In the genomic region with DNA sequence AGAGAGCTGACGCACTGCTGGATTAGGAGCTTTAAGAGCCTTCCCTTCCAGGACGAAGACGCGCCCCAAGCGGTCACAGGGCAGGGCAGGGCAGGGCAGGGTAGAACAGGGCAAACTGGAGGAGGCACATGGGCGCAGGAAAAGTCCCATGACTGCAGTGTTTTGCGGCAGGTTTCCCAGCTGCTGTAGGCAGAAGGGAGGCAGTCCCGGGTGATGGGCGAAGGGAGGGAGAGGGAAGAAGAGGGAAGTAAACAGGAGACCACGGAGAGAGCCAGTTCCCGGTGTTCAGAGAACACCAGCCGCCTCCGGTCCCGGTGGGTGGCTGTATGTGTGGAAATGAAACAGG, we compare ENCODE assay signal across 8 mouse cellular contexts. TPM values are rescaled to one million over a fixed set of nuclear protein-coding genes. Genes with fewer than 3 reads are reported as not detected.
A peak's percentile ranks its signal among the peaks of the same experiment; 100 is the strongest.
DNase-seq lines count a peak whose midpoint lies in the region; ATAC-seq and TF ChIP-seq lines count a peak whose summit lies in the region.

No protein-coding gene starts in this region.

- peak overlapping the region; percentile 100 for H3K27ac ChIP-seq in gastrocnemius, adult 2 months
- H3K27ac ChIP-seq in hindbrain, embryonic 13.5 days, result no peak overlapping the region

- no peak overlapping the region for H3K9ac ChIP-seq in hindbrain, embryonic 13.5 days

- H3K4me3 ChIP-seq in gastrocnemius, adult 2 months, result peak overlapping the region; percentile 78
- peak overlapping the region; percentile 43 for H3K4me3 ChIP-seq in hindbrain, embryonic 13.5 days

- no peaks in the 10 kb centered on the region for H3K36me3 ChIP-seq in hindbrain, embryonic 13.5 days

- H3K4me1 ChIP-seq in hindbrain, embryonic 13.5 days (replicated peaks), result peaks cover 37% of the 10 kb centered on the region

- peak overlapping the region; percentile 93 for H3K4me2 ChIP-seq in hindbrain, embryonic 13.5 days

- 1% methylated on average over 14 of the region's 14 CpGs for WGBS in hindbrain, embryonic 13.5 days

- intact Hi-C loops in gastrocnemius, adult 2 months (cut with DNase I), result loop anchor here (1.0 to 5.0 kb wide), 3 partner anchors 77 to 217 kb away; no protein-coding TSS in a partner anchor

- TF ChIP-seq CTCF in gastrocnemius, adult 2 months (IDR thresholded peaks at IDR 0.05), result peak; percentile 51

- H3K9me3 ChIP-seq in hindbrain, embryonic 13.5 days, result no peaks in the 10 kb centered on the region

- peak; percentile 89 to 96 for DNase-seq in adrenal gland, adult (ENCODE audit: inconsistent age in 2 of 2, low spot score in 1 of 2)
- DNase-seq in cerebellum, postnatal 14 days, result peak; percentile 90 to 92
- peak; percentile 95 for DNase-seq in gastrocnemius, adult 2 months
- peak; percentile 76 for DNase-seq in left cerebral cortex, adult 11 months (ENCODE audit: low spot score)
- DNase-seq in lung, postnatal 25 days (ENCODE audit: low spot score), result peak; percentile 94
- peak; percentile 51 for DNase-seq in retina, embryonic 14.5 days (ENCODE audit: low spot score)
- no peak for DNase-seq in c-Kit-positive CD71-positive TER-119-positive erythroid progenitor cells, embryonic 14.5 days (ENCODE audit: low spot score)

- H3K27me3 ChIP-seq in hindbrain, embryonic 13.5 days, result peaks cover 68% of the 10 kb centered on the region

- peak; percentile 17; the same call in 1 of the 2 replicates for ATAC-seq in hindbrain, embryonic 13.5 days (ENCODE audit: low FRiP score)

RNA-seq across cellular contexts. Expression of a gene that starts 7.0 kb away (rescaled TPM):
- total RNA-seq in gastrocnemius, adult 2 months (2021), result 100 to 1,000 TPM; 144 to 162 TPM
- polyA plus RNA-seq in hindbrain, embryonic 13.5 days (2015; fragmentation: Nextera tagmentation; extraction: Ambion mirVana), result 1.4 and 1.8 TPM in 2 replicates
